ENCODE assay signal across 12 mouse cellular contexts in the genomic region with DNA sequence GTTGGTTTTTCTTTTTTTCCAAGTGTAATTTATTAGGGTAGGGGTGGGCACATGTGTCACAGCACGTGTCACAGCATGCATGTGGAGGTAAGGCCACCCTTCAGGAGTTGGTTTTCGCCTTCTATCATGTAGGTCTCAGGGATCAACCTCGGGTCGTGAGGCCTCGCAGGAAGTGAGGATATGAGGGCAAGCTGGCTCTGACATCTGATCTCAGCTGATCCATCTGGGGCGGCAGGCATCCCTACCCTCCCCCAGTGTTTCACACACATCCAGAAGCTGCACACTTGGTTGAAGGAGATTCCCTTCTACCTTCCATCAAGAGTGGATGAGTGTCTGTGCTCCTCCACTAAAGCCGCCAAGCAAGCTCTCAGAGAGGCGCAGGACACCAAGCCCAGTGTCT. TPM values are rescaled to one million over a fixed set of nuclear protein-coding genes. Genes with fewer than 3 reads are reported as not detected.
"Had no signal": no experiment of that assay in that cellular context is flagged by ENCODE, and none has a peak within 500 bp of the region (broad histone marks: within the 10 kb centered on the region; RNA-seq: fewer than 3 reads in every experiment).

No protein-coding gene starts in this region.

- ATAC-seq: hindbrain, postnatal 0 days; intestine, embryonic 16.5 days had no signal

- H3K4me3 ChIP-seq: hindbrain, embryonic 13.5 days; hindbrain, embryonic 15.5 days; kidney, embryonic 15.5 days; limb, embryonic 12.5 days had no signal

- H3K27ac ChIP-seq: hindbrain, embryonic 13.5 days; hindbrain, embryonic 15.5 days; hindbrain, postnatal 0 days; kidney, embryonic 15.5 days; kidney, postnatal 0 days; limb, embryonic 12.5 days; liver, embryonic 14.5 days had no signal

- H3K9ac ChIP-seq: hindbrain, embryonic 13.5 days; hindbrain, embryonic 15.5 days; kidney, embryonic 15.5 days; limb, embryonic 12.5 days; liver, embryonic 14.5 days had no signal

- H3K9me3 ChIP-seq: hindbrain, embryonic 13.5 days; hindbrain, embryonic 15.5 days; kidney, embryonic 15.5 days had no signal

- H3K27me3 ChIP-seq: hindbrain, embryonic 13.5 days; hindbrain, embryonic 15.5 days; kidney, embryonic 15.5 days; limb, embryonic 12.5 days had no signal

- H3K4me1 ChIP-seq: hindbrain, embryonic 13.5 days; hindbrain, embryonic 15.5 days; kidney, embryonic 15.5 days; limb, embryonic 12.5 days had no signal

- H3K4me2 ChIP-seq: heart, embryonic 11.5 days; hindbrain, embryonic 13.5 days; hindbrain, embryonic 15.5 days; kidney, embryonic 15.5 days; limb, embryonic 12.5 days had no signal

RNA-seq across cellular contexts. Expression of gene Gp6, which starts 34.5 kb away (rescaled TPM):
- polyA plus RNA-seq: gonadal fat pad, adult 2 months; hindbrain, embryonic 15.5 days; hindbrain, postnatal 0 days; kidney, embryonic 15.5 days; kidney, postnatal 0 days; large intestine, adult 2 months; liver, adult 2 months had no signal
